In the genomic region with DNA sequence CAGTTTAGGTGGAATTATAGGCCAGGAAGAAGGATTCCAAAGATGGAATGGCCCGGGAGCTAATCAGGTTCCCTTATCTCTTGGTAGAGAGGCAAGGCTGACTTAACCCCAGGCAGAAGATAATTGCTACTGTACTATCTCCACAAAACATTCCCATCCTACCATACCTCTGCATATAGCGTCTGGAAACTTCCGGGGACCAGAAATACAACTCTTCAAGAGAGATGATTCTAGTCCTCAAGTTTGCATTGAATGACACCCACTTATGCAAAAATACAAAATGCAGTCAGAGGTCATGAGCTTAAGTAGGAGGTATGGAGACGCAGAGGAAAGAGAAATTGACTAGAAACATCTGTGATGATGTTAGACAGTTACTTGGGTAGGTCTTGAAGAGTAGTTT, we compare ENCODE assay signal across 8 mouse cellular contexts. TPM values are rescaled to one million over a fixed set of nuclear protein-coding genes. Genes with fewer than 3 reads are reported as not detected.
DNase-seq lines count a peak whose midpoint lies in the region; ATAC-seq and TF ChIP-seq lines count a peak whose summit lies in the region.

No protein-coding gene starts in this region.

- no peak for DNase-seq in heart, postnatal 36 days
- peak; percentile 33 for DNase-seq in MEL (ENCODE audit: low read depth, low spot score)
- no peak for DNase-seq in adrenal gland, postnatal 10 days
- DNase-seq in right cerebral cortex, adult 2 months (ENCODE audit: low spot score in 2 of 2), result no peak
- no peak for DNase-seq in frontal cortex, postnatal 25 days (ENCODE audit: low spot score in 2 of 2)

- no peak overlapping the region for H3K27ac ChIP-seq in heart, embryonic 14.5 days (replicated peaks in 1 of 2; ENCODE audit: control insufficient read depth in 1 of 2, insufficient read depth in 1 of 2, low read depth in 2 of 2, low read length in 2 of 2)
- H3K27ac ChIP-seq in MEL (ENCODE audit: control insufficient read depth, low read depth, low read length), result no peak overlapping the region
- H3K27ac ChIP-seq in hindbrain, embryonic 15.5 days (replicated peaks), result no peak overlapping the region
- peak overlapping the region; percentile 96 for H3K27ac ChIP-seq in liver, embryonic 16.5 days (ENCODE audit: low read length)

- intact Hi-C loops in heart, postnatal 36 days (cut with DNase I), result loop anchor here (5.0 kb wide), 1 partner anchor 464 kb away; the partner anchor contains the start of gene Usp3

- TF ChIP-seq POLR2A in MEL (IDR thresholded peaks at IDR 0.05; ENCODE audit: control insufficient read depth in 1 of 2, insufficient read depth in 1 of 2, low read depth in 1 of 2, low read length in 2 of 2, poor library complexity in 1 of 2), result no peak

- peaks cover 37% of the 10 kb centered on the region for H3K79me2 ChIP-seq in MEL (ENCODE audit: control insufficient read depth, insufficient read depth, low read length, poor library complexity)

- peak; percentile 46 to 54; a peak in 2 of 4 replicates for TF ChIP-seq EP300 in MEL (IDR thresholded peaks at IDR 0.05; ENCODE audit: low read depth in 1 of 2, low read length in 2 of 2)

- H3K36me3 ChIP-seq in heart, embryonic 14.5 days (ENCODE audit: control insufficient read depth, insufficient read depth, low read length), result peaks cover 15% of the 10 kb centered on the region
- H3K36me3 ChIP-seq in MEL (ENCODE audit: control insufficient read depth in 1 of 2, insufficient read depth in 2 of 2, low read length in 2 of 2), result peaks cover 0 to 25% of the 10 kb centered on the region in 2 experiments; a peak in 2 of 4 replicates
- peaks cover 4% of the 10 kb centered on the region; the same call in 1 of the 2 replicates for H3K36me3 ChIP-seq in hindbrain, embryonic 15.5 days
- H3K36me3 ChIP-seq in liver, embryonic 16.5 days (ENCODE audit: control insufficient read depth, insufficient read depth), result peaks cover 4% of the 10 kb centered on the region; the same call in 1 of the 2 replicates

- H3K4me1 ChIP-seq in heart, embryonic 14.5 days (ENCODE audit: control insufficient read depth in 2 of 2, insufficient read depth in 2 of 2, low read length in 2 of 2), result peaks cover 4 to 21% of the 10 kb centered on the region in 2 experiments; a peak in 3 of 4 replicates
- peaks cover 4 to 20% of the 10 kb centered on the region in 2 experiments for H3K4me1 ChIP-seq in MEL (ENCODE audit: control insufficient read depth in 1 of 2, insufficient read depth in 2 of 2, low read length in 2 of 2)
- H3K4me1 ChIP-seq in hindbrain, embryonic 15.5 days (replicated peaks), result peaks cover 36% of the 10 kb centered on the region
- peaks cover 35% of the 10 kb centered on the region for H3K4me1 ChIP-seq in liver, embryonic 16.5 days (ENCODE audit: control insufficient read depth, low read depth, low read length)

- no peaks in the 10 kb centered on the region for H3K27me3 ChIP-seq in heart, embryonic 14.5 days (ENCODE audit: control insufficient read depth, insufficient read depth, low read length)
- H3K27me3 ChIP-seq in MEL (ENCODE audit: control insufficient read depth in 1 of 2, insufficient read depth in 2 of 2, low read length in 2 of 2), result no peaks in the 10 kb centered on the region
- H3K27me3 ChIP-seq in hindbrain, embryonic 15.5 days, result no peaks in the 10 kb centered on the region
- H3K27me3 ChIP-seq in liver, embryonic 16.5 days (ENCODE audit: control insufficient read depth, insufficient read depth, low read depth, low read length), result no peaks in the 10 kb centered on the region

- ATAC-seq in heart, embryonic 14.5 days (ENCODE audit: insufficient number of reproducible peaks, insufficient read depth, low FRiP score, low read depth), result no peak
- no peak for ATAC-seq in hindbrain, embryonic 15.5 days (ENCODE audit: low FRiP score, low read depth)
- no peak for ATAC-seq in liver, embryonic 16.5 days (ENCODE audit: low read depth)

- H3K9me3 ChIP-seq in heart, embryonic 14.5 days (ENCODE audit: control insufficient read depth, low read length), result no peaks in the 10 kb centered on the region
- H3K9me3 ChIP-seq in MEL (replicated peaks; ENCODE audit: insufficient read depth, low read length), result no peaks in the 10 kb centered on the region
- H3K9me3 ChIP-seq in hindbrain, embryonic 15.5 days, result no peaks in the 10 kb centered on the region
- H3K9me3 ChIP-seq in liver, embryonic 16.5 days (replicated peaks; ENCODE audit: control insufficient read depth, low read length), result no peaks in the 10 kb centered on the region

- H3K9ac ChIP-seq in heart, embryonic 14.5 days (ENCODE audit: low read length), result no peak overlapping the region
- H3K9ac ChIP-seq in MEL (ENCODE audit: control insufficient read depth, low read depth, low read length, poor library complexity, severe bottlenecking), result peak overlapping the region; percentile 79
- no peak overlapping the region for H3K9ac ChIP-seq in hindbrain, embryonic 15.5 days
- peak overlapping the region; percentile 86 for H3K9ac ChIP-seq in liver, embryonic 16.5 days (ENCODE audit: low read depth, low read length)

- H3K4me3 ChIP-seq in heart, embryonic 14.5 days (ENCODE audit: control insufficient read depth in 1 of 2, insufficient read depth in 1 of 2, low read depth in 1 of 2, low read length in 2 of 2), result peak overlapping the region in 1 of 2 experiments; percentile 69; a peak in 1 of 4 replicates
- peak overlapping the region; percentile 61 to 95 for H3K4me3 ChIP-seq in MEL (ENCODE audit: control insufficient read depth in 1 of 2, insufficient read depth in 1 of 2, low read depth in 2 of 2, low read length in 2 of 2)
- no peak overlapping the region for H3K4me3 ChIP-seq in hindbrain, embryonic 15.5 days
- H3K4me3 ChIP-seq in liver, embryonic 16.5 days (ENCODE audit: low read depth, low read length), result peak overlapping the region; percentile 83

- TF ChIP-seq RAD21 in MEL (IDR thresholded peaks at IDR 0.05; ENCODE audit: low read depth, low read length), result no peak

- no peak for TF ChIP-seq CTCF in MEL (IDR thresholded peaks at IDR 0.05 in 2 of 3, conservative IDR thresholded peaks at IDR 0.05 in 1 of 3; ENCODE audit: control insufficient read depth in 1 of 3, insufficient read depth in 1 of 3, low read depth in 2 of 3, low read length in 3 of 3, poor library complexity in 1 of 3, severe bottlenecking in 1 of 3)

- WGBS in heart, embryonic 14.5 days, result 47% methylated on average over 4 of the region's 4 CpGs
- WGBS in hindbrain, embryonic 15.5 days, result 98% methylated on average over 4 of the region's 4 CpGs
- 35% methylated on average over 4 of the region's 4 CpGs for WGBS in liver, embryonic 16.5 days (ENCODE audit: insufficient replicate concordance)

- peak overlapping the region; percentile 75 for H3K4me2 ChIP-seq in heart, embryonic 14.5 days (ENCODE audit: low read length)
- peak overlapping the region; percentile 70 for H3K4me2 ChIP-seq in hindbrain, embryonic 15.5 days
- peak overlapping the region; percentile 97 for H3K4me2 ChIP-seq in liver, embryonic 16.5 days (ENCODE audit: low read depth, low read length)

TF ChIP-seq in MEL, 35 proteins besides CTCF, POLR2A, EP300 and RAD21 (continues in another document):
- TF ChIP-seq POLR2AphosphoS2 (IDR thresholded peaks at IDR 0.05; ENCODE audit: low read length), result no peak
- TF ChIP-seq E2F4 (IDR thresholded peaks at IDR 0.05; ENCODE audit: borderline replicate concordance, low read depth, low read length), result no peak
- no peak for TF ChIP-seq CHD2 (IDR thresholded peaks at IDR 0.05; ENCODE audit: low read length)
- TF ChIP-seq TBP (IDR thresholded peaks at IDR 0.05; ENCODE audit: low read depth, low read length), result no peak
- TF ChIP-seq ZNF384 (IDR thresholded peaks at IDR 0.05; ENCODE audit: low read depth, low read length), result no peak

RNA-seq across cellular contexts. Expression of gene Ciao2a, which starts 1.5 kb away (rescaled TPM):
- polyA plus RNA-seq in heart, embryonic 14.5 days (2014; fragmentation: Nextera tagmentation; extraction: Ambion mirVana), result 163 and 172 TPM in 2 replicates
- 10 to 100 TPM; 65.6 to 69.9 TPM for total RNA-seq in heart, postnatal 36 days (2021)
- total RNA-seq in MEL (2012; rRNA removed), result 103 and 121 TPM in 2 replicates
- polyA plus RNA-seq in MEL (2012; ENCODE audit: insufficient read depth in 1 of 2, insufficient read length in 2 of 2, low read depth in 1 of 2, low replicate concordance in 2 of 2, missing spikeins in 1 of 2), result 10 to 100 TPM in 1 of 2 experiments, not detected in 1; 88.1 TPM
- polyA plus RNA-seq in hindbrain, embryonic 15.5 days (2015; fragmentation: Nextera tagmentation; extraction: Ambion mirVana), result 68.5 and 70.1 TPM in 2 replicates
- 110 and 129 TPM in 2 replicates for polyA plus RNA-seq in liver, embryonic 16.5 days (2015; fragmentation: Nextera tagmentation; extraction: Ambion mirVana)
- 10 to 100 TPM; 89.9 to 97.4 TPM for total RNA-seq in adrenal gland, postnatal 10 days (2021)

RNA-seq across cellular contexts. Expression of gene Snx1, which starts 1.5 kb away (rescaled TPM):
- 63.8 and 65.1 TPM in 2 replicates for polyA plus RNA-seq in heart, embryonic 14.5 days (2014; fragmentation: Nextera tagmentation; extraction: Ambion mirVana)
- total RNA-seq in heart, postnatal 36 days (2021), result 10 to 100 TPM; 27.7 to 29.8 TPM
- total RNA-seq in MEL (2012; rRNA removed), result 83.9 and 88.2 TPM in 2 replicates
- 100 to 1,000 TPM; 113 to 189 TPM for polyA plus RNA-seq in MEL (2012; ENCODE audit: insufficient read depth in 1 of 2, insufficient read length in 2 of 2, low read depth in 1 of 2, low replicate concordance in 2 of 2, missing spikeins in 1 of 2)
- polyA plus RNA-seq in hindbrain, embryonic 15.5 days (2015; fragmentation: Nextera tagmentation; extraction: Ambion mirVana), result 76.7 and 76.9 TPM in 2 replicates
- polyA plus RNA-seq in liver, embryonic 16.5 days (2015; fragmentation: Nextera tagmentation; extraction: Ambion mirVana), result 59.6 and 63.8 TPM in 2 replicates
- total RNA-seq in adrenal gland, postnatal 10 days (2021), result 10 to 100 TPM; 72.3 to 81.3 TPM

RNA-seq across cellular contexts. Expression of gene Dapk2, which starts 30.1 kb away (rescaled TPM):
- 4.8 and 5.7 TPM in 2 replicates for polyA plus RNA-seq in heart, embryonic 14.5 days (2014; fragmentation: Nextera tagmentation; extraction: Ambion mirVana)
- 1 to 10 TPM; 4.6 to 6.2 TPM for total RNA-seq in heart, postnatal 36 days (2021)
- total RNA-seq in MEL (2012; rRNA removed), result 5.8 and 6.7 TPM in 2 replicates
- 1 to 10 TPM in 1 of 2 experiments, not detected in 1; 8.3 TPM for polyA plus RNA-seq in MEL (2012; ENCODE audit: insufficient read depth in 1 of 2, insufficient read length in 2 of 2, low read depth in 1 of 2, low replicate concordance in 2 of 2, missing spikeins in 1 of 2)
- polyA plus RNA-seq in hindbrain, embryonic 15.5 days (2015; fragmentation: Nextera tagmentation; extraction: Ambion mirVana), result 0.65 and 0.67 TPM in 2 replicates
- polyA plus RNA-seq in liver, embryonic 16.5 days (2015; fragmentation: Nextera tagmentation; extraction: Ambion mirVana), result 32.7 and 33.7 TPM in 2 replicates
- total RNA-seq in adrenal gland, postnatal 10 days (2021), result 10 to 100 TPM in 1 of 2 experiments, 1 to 10 TPM in 1; 8.3 to 12.4 TPM

RNA-seq across cellular contexts. Expression of gene Snx22, which starts 58.4 kb away (rescaled TPM):
- polyA plus RNA-seq in heart, embryonic 14.5 days (2014; fragmentation: Nextera tagmentation; extraction: Ambion mirVana), result 1.2 and 1.6 TPM in 2 replicates
- total RNA-seq in heart, postnatal 36 days (2021), result under 1 TPM; 0.57 to 0.86 TPM
- 7.1 and 10.1 TPM in 2 replicates for total RNA-seq in MEL (2012; rRNA removed)
- polyA plus RNA-seq in MEL (2012; ENCODE audit: insufficient read depth in 1 of 2, insufficient read length in 2 of 2, low read depth in 1 of 2, low replicate concordance in 2 of 2, missing spikeins in 1 of 2), result under 1 TPM in 1 of 2 experiments, not detected in 1; 0.43 TPM
- polyA plus RNA-seq in hindbrain, embryonic 15.5 days (2015; fragmentation: Nextera tagmentation; extraction: Ambion mirVana), result 9.1 and 11.6 TPM in 2 replicates
- polyA plus RNA-seq in liver, embryonic 16.5 days (2015; fragmentation: Nextera tagmentation; extraction: Ambion mirVana), result 30.5 and 31.3 TPM in 2 replicates
- 1 to 10 TPM in 1 of 2 experiments, under 1 TPM in 1; 0.66 to 1.9 TPM for total RNA-seq in adrenal gland, postnatal 10 days (2021)

Comparison
In these comparisons a context has a peak if more than half of its experiments do, and no peak if none do; other contexts are left out.
1. H3K9ac ChIP-seq: peak in MEL (single experiment) and liver, embryonic 16.5 days (single experiment); none in heart, embryonic 14.5 days (single experiment) and hindbrain, embryonic 15.5 days (single experiment).
2. Peak in every context shown above with its lines, with median percentiles within 50 percentile points of each other: H3K4me2 ChIP-seq.